Mouse (Mus musculus) inflammation-experienced regulatory T-cells, adult 16 weeks (primary cell): ENCODE data around the gene Sacs. TPM values are rescaled to one million over a fixed set of nuclear protein-coding genes. Genes with fewer than 3 reads are reported as not detected.

Experiments used
- polyA plus RNA-seq: library from polyadenylated mRNA; unstranded; fragments of 100-300 nt; shearing (Covaris generic); gene quantifications from one replicate; pipeline ENCODE4 v1.2.1, GENCODE M21; 2017

Sacs gene
- 10.3 TPM for polyA plus RNA-seq

DNA sequence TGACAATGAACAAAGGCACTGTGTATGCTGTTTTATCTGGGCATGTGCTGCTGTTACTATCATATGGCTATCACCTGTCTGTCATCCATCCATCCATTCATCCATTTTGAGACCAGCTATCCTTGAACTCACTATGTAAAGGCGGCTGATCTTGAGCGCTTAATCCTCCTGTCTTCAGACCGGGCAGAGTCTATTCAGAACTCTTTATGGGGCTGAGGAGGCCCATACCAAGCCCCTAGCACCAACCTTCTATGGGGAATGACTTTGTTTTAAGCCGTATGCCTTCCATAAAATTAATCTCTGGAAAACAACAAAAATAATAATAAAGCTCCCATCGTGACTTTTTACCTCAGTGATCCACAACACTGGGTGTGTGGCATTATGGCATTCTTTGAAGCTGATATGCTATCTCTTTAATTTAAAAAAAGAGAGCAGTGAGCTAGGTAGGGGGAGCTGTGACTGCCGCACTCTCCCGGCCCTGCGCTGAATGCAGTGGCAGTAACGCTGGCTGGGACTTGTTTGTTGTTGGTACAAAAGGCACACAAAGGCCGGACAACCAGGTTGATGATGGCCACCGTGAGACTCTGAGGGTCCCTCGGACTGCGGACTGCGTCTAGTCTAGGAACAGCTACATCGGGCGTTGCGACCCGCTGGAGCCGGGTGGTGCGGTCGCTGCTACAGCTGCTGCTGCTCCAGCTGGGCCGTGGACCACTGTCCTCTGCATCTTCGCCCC, at the start of gene Sacs:
Gene Sacs (plus strand): TSS at position 464 of the 733 bp plus-strand sequence.

DNA sequence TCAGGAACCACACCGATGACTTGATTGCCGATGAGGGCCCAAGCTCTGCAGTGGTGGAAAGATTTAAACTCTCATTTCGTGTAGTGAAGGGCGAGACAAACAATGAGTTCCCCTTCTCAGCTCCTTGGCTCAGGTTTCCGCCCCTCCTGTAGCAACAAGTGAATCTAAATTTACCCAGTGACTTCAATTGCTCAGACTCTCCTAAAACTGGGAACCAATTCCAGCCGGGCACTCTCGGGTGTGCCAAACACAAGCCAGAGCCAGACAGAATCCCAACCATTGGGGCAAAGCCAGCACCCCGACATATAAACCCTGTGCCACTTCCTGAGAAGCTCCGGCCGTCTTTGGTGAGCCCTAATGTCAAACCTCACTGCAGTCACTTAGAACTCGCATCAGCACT, 120.1 kb downstream of the Sacs start, which contains the start of gene Sgcg:
Gene Sgcg (minus strand): TSS at position 139 of the 400 bp plus-strand sequence.

Other genes with a start within 250 kb of the Sacs start
- not detected for gene Tnfrsf19, start 92.0 kb upstream of the Sacs start, polyA plus RNA-seq
- gene Sgcg, start 120.0 kb downstream of the Sacs start, polyA plus RNA-seq, result not detected
- 0.72 TPM for gene Arl11, start 171.3 kb downstream of the Sacs start, polyA plus RNA-seq
- gene Ebpl, start 222.0 kb downstream of the Sacs start, polyA plus RNA-seq, result 15.3 TPM